Mouse (Mus musculus) embryo, embryonic 11 days (tissue): ENCODE measurements around the gene Cdk2.
A peak's percentile ranks its signal among the peaks of the same experiment; 100 is the strongest.
"Not testable (repeated sequence)": the region's sequence is repeated elsewhere in the genome, so short reads cannot be mapped to it uniquely, and the experiment has no call there.

Experiments used
- DNase-seq: peaks from one replicate; pipeline ENCODE4 v3.0.0-alpha.2; 2015

Gene Cdk2

GRCm38 (mm10) chr10:128704491-128705316, at the start of gene Cdk2:
Gene Cdk2 (minus strand): TSS chr10:128705031.
- DNase-seq: peak; percentile 97

- DNase-seq: peak; percentile 96
These were observed 43.5 kb upstream of the Cdk2 start for GRCm38 (mm10) chr10:128748252-128748864.

- DNase-seq: peak; percentile 84
These were observed 42.9 kb upstream of the Cdk2 start, which contains the start of gene Pym1 for GRCm38 (mm10) chr10:128747646-128748251. Gene Pym1 (plus strand): TSS chr10:128747889.

- DNase-seq: no peak
These were observed 42.3 kb upstream of the Cdk2 start for GRCm38 (mm10) chr10:128746972-128747645.

GRCm38 (mm10) chr10:128745946-128746613, 41.2 kb upstream of the Cdk2 start:
- DNase-seq: no peak

- peak; percentile 22 for DNase-seq
These were observed 40.1 kb upstream of the Cdk2 start, which contains the start of gene Dgka for GRCm38 (mm10) chr10:128744680-128745601. Gene Dgka (minus strand): TSS chr10:128744855.

- peak; percentile 4 for DNase-seq
These were observed 39.4 kb upstream of the Cdk2 start for GRCm38 (mm10) chr10:128744211-128744610.

- DNase-seq: peak; percentile 67
These were observed 39.0 kb upstream of the Cdk2 start for GRCm38 (mm10) chr10:128743791-128744191.

- no peak for DNase-seq
These were observed 38.4 kb upstream of the Cdk2 start for GRCm38 (mm10) chr10:128743235-128743634.

- DNase-seq: no peak
These were observed 37.8 kb upstream of the Cdk2 start for GRCm38 (mm10) chr10:128742616-128743015.

- no peak for DNase-seq
These were observed 35.5 kb upstream of the Cdk2 start for GRCm38 (mm10) chr10:128740296-128740695.

GRCm38 (mm10) chr10:128737435-128737834, 32.6 kb upstream of the Cdk2 start:
- DNase-seq: peak; percentile 51

- DNase-seq: no peak
These were observed 27.2 kb upstream of the Cdk2 start for GRCm38 (mm10) chr10:128731992-128732391.

GRCm38 (mm10) chr10:128731002-128731433, 26.2 kb upstream of the Cdk2 start:
- DNase-seq: peak; percentile 72

- no peak for DNase-seq
These were observed 23.2 kb upstream of the Cdk2 start for GRCm38 (mm10) chr10:128728059-128728458.

GRCm38 (mm10) chr10:128725466-128725865, 20.6 kb upstream of the Cdk2 start:
- DNase-seq: not testable (repeated sequence)

- DNase-seq: no peak
These were observed 11.0 kb upstream of the Cdk2 start for GRCm38 (mm10) chr10:128715559-128716537.

- DNase-seq: not testable (repeated sequence)
These were observed 6.5 kb upstream of the Cdk2 start for GRCm38 (mm10) chr10:128711318-128711717.

GRCm38 (mm10) chr10:128705317-128705693, 474 bp upstream of the Cdk2 start:
- peak; percentile 21 for DNase-seq

- no peak for DNase-seq
These were observed 936 bp downstream of the Cdk2 start, which contains the start of gene Pmel for GRCm38 (mm10) chr10:128703895-128704294. Gene Pmel (plus strand): TSS chr10:128704195.
